Mouse (Mus musculus) heart, adult 9 months (tissue): ENCODE results near the gene Crybg3.
"Not testable (repeated sequence)": the region's sequence is repeated elsewhere in the genome, so short reads cannot be mapped to it uniquely, and the experiment has no call there.

Experiments used
- DNase-seq, 2 experiments: peaks; one replicate each; pipeline ENCODE4 v3.0.0; 2022; ENCODE audit warnings: low spot score in 2 of 2

Crybg3 gene

DNA sequence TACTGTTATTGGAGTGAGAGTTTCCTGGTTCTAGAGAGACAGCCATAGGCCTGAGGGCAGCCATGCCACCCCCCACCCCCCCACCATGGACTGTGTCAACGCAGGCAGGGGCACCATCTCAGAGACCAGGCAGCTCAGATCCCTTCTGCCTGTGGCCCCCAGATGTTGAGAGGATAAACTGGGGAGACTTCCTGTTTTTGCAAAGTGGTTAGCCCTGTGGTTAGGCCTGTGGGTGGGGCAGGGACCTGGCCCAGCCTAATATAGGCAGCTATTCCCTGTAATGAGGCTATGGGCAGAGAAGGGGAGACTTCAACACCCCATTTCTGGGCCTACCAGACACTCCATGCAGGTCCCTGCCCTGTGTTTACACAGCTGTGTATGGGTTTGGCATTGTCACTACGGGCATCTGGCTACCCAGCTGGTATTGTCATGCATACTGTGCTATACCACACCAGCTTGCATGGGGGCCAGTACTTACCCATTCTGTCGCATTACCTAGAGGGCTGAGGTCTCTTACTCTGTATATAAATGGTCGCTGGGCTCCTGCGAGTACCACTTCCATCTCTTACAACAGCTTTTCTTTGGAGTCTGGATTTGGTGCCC lies 141.4 kb downstream of the Crybg3 start:
- not testable (repeated sequence) for DNase-seq

- DNase-seq = no peak
Observed at GRCm38 (mm10) chr16:59451813-59452212, 149.0 kb downstream of the Crybg3 start.

GRCm38 (mm10) chr16:59449092-59449491 lies 151.7 kb downstream of the Crybg3 start:
- no peak for DNase-seq

- DNase-seq = no peak
Observed at GRCm38 (mm10) chr16:59448181-59448580, 152.6 kb downstream of the Crybg3 start.

DNA sequence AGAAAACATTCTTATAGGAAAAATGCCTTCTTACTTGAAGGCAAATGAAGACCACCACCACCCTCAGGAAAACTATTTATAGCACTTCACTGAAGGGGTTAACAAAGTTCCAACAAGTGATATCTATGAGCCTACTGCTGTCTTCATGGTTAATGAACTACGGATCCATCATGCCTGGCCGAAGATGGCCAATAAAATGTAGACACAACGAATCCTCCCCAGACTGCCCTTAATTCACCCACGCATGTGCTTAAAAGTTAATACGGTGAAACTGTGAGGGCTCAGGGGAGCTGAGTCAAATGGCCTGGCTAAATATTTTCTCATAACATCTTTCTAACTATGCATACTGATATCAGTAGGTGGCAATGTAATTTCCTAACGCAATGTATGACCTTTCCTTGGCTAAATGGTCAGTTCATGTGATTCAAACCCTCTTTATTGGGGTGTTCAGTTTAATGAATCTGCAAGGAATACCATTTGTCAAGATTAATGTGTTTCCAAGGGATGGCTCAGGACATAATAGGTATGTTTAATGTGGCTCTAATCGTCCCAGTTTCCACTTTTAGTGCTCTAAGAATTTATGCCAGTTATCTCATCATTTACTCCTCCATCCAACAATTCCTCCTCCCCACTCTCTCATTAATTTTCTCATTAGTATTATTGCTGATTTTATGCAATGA lies 155.8 kb downstream of the Crybg3 start:
- no peak for DNase-seq
